Mouse (Mus musculus) 3T3-L1 (cell line): ENCODE results near the gene Alms1.
"Not testable (repeated sequence)": the region's sequence is repeated elsewhere in the genome, so short reads cannot be mapped to it uniquely, and the experiment has no call there.

Experiments
- DNase-seq: peaks from one replicate; pipeline ENCODE4 v3.0.0-alpha.2; 2015; ENCODE audit warnings: low read depth, low spot score

Gene Alms1

GRCm38 (mm10) chr6:85587396-85588143, at the start of gene Alms1:
Alms1 (plus strand) TSS chr6:85587531.
- DNase-seq = peak; percentile 92

- no peak for DNase-seq
Measured at GRCm38 (mm10) chr6:85543351-85544175, 43.8 kb upstream of the Alms1 start.

DNA sequence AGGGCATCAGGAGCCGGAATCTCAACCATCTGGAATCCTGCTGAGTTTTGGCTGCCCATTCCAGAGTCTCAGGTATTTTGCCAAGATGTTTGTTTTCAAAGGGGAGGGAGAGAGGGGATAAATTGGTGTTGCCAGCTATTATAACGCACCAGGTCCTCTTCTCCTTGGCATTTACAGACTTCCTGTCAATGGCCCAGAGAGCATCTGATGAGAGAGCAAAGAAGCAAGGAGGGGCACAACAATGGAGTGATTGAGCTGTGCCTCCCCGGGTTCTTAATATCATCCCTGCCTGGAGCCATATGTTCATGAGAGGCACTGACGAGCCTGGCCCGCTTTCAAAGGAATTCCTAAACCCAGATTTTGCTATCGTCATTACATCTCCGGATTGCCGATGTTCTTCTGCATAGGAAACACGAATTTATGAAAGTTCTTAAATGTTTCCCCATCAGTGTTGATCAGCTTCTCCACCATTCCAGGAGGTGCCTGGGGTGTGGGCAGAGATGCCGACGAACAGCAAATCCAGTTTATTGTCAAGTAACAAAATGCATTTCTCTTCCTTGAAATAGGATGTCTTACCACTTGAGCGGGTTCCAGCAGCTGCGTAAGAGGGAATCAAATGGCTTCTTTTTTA, 43.0 kb upstream of the Alms1 start:
- no peak for DNase-seq

DNA sequence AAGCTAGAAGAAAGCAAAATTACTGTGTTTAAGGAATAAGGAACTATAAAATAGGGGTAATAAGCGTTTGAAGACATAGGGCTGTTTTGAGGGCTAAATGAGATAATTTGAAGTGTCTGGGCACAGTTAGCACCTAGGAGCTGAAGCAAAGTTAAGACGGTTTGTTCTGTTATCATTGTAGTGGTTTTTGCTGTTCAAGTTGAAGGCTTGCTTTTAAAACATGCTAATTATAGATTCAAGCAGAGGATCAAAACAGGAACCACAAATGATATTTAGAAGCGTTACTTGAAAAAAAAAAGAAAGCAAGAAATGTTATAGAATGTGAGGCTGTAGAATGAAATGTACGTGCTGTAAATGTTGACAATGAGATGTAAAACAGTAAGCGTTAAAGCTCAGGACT, 39.7 kb upstream of the Alms1 start:
- DNase-seq = no peak

GRCm38 (mm10) chr6:85562374-85562773, 25.0 kb upstream of the Alms1 start:
- DNase-seq = no peak

- DNase-seq = no peak
Measured at GRCm38 (mm10) chr6:85572816-85573215, 14.5 kb upstream of the Alms1 start.

DNA sequence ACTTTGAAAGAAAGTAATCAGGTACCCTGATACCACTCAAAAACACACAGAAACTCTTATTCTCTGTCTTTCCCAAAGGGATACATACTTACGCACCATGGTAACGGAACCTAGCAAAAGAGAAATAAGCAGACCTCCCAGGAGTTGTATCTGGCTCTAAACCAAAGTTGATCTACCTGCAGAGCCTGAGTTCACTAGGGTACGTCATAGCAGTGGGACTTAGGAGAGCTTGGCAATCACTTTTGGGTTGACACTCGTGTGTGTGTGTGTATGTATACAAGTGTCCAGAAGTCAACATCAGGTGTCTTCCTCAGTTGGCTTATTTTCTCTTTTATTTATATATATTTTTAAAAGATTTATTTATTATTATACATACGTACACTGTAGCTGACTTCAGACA, 5.6 kb upstream of the Alms1 start:
- DNase-seq = no peak

- DNase-seq = no peak
Measured at GRCm38 (mm10) chr6:85584612-85585011, 2.7 kb upstream of the Alms1 start.

GRCm38 (mm10) chr6:85586805-85587367, 445 bp upstream of the Alms1 start:
- DNase-seq = peak; percentile 43

DNA sequence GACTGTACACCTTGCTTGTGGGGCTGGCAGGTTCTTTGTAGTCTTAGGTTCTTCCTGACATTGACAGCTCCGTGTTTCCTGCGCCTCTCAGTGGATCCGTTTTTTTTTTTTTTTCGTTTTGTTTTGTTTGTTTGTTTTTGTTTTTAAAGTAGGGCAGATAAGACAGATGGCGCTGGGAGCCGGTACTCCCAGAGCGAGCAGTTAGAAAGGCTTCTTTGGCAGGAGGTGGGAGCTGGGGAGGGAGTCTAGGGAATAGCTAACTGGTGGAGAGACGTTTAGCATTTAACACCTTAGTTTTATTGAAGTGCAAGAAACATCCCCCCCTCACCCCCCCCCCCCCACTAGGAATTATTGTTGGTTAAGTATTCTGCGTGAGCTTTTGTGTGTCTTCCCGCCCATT, 833 bp downstream of the Alms1 start:
- DNase-seq = no peak

- DNase-seq = peak; percentile 26
Measured at GRCm38 (mm10) chr6:85588568-85588967, 1.2 kb downstream of the Alms1 start.

- peak; percentile 84 for DNase-seq
Measured at GRCm38 (mm10) chr6:85590116-85590515, 2.8 kb downstream of the Alms1 start.

DNA sequence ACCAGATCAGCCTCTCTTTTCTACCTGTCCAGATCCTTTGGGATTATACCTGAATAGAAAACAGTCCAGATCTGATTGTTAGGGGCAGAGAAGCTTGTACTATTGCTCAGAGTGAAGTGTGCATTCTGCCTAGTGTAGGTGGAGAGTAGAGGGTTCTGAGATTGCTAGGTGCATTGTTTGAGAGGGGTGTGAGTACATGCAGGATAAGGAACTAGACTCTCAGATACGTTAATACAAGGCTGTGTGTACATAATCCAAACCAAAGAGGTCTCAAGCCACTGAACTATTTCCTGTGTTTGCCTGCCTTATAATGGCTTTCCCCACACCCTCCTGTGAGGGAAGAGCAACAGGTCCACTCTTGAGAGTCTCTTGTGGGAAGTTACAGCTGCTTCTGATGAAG, 12.0 kb downstream of the Alms1 start:
- no peak for DNase-seq

- peak; percentile 60 for DNase-seq
Measured at GRCm38 (mm10) chr6:85610511-85610910, 23.2 kb downstream of the Alms1 start.

DNA sequence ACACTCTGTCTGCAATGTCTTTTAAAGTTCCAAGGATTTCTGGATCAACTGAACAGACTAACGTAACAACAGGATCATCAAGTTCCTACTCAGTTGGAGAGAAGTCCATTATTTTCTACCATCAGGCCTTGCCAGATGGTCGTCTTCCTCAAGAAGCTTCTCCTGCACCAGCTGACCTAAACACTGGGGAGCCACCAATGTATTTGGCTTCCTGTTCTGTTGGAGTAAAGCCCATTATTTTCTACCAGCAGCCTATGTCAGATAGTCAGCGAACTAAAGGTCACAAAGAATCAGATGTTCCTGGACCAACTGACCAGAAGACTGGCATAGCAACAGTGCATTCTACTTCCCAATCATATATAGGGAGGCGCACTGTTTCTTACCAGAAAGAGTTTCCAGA, 33.5 kb downstream of the Alms1 start:
- no peak for DNase-seq

DNA sequence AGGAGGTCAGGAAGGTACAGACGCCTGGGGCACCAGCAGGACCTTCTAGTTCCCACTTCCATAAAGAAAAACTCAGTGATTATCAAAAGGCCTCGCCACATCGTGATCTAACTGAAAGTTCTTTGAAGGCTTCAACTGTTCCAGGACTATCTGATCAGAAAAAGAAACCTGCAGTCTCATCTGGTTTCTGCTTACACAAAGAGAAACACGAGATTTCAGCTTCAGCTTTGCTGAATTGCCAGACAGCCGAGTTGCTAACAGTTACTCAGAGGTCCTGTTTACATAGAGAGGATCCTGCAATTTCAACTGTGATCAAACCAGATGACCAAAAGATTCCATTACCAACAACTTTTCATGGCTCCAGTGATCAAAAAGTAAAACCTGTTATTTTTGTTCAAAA, 34.3 kb downstream of the Alms1 start:
- DNase-seq = no peak

DNA sequence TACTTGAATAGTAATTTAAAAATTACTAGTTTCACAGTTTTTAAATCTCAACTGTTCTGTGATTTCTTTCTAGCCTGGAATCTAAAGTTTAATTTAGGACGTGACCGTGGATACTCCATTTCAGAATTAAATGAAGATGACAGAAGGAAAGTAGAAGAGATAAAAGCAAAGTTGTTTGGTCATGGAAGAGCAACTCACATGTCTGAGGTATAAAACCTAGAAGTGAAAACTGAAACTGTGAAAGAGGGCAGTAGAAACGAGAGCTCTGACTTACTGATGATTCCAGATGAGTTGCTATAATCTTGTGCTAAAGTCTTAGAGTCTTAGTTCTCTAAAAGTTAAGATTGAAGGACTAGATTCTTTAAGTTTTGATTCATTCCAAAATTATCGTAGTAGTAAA, 37.2 kb downstream of the Alms1 start:
- DNase-seq = no peak

- no peak for DNase-seq
Measured at GRCm38 (mm10) chr6:85633165-85633564, 45.8 kb downstream of the Alms1 start.

GRCm38 (mm10) chr6:85653244-85653643, 65.9 kb downstream of the Alms1 start:
- peak; percentile 59 for DNase-seq

DNA sequence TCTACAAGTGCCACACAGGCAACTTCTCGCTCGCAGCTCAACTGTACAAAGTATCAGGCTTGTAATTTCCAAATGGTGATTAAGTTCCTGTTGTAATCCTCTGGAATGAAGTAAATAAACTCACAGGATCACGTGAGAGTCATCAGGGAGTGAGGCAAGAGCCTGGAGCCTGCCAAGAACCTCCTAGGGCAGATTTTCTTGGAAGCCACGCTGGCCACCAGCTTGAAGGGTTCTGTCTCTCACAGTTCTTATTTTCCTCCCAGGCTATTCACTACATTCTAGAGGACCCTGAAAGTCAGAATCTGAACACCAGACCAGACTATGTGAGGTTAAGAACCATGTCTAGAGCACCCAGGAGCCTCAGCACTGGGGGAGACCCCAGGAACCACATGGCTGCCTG, 114.6 kb downstream of the Alms1 start:
- peak; percentile 22 for DNase-seq

GRCm38 (mm10) chr6:85709206-85709605, 121.9 kb downstream of the Alms1 start:
- not testable (repeated sequence) for DNase-seq

DNA sequence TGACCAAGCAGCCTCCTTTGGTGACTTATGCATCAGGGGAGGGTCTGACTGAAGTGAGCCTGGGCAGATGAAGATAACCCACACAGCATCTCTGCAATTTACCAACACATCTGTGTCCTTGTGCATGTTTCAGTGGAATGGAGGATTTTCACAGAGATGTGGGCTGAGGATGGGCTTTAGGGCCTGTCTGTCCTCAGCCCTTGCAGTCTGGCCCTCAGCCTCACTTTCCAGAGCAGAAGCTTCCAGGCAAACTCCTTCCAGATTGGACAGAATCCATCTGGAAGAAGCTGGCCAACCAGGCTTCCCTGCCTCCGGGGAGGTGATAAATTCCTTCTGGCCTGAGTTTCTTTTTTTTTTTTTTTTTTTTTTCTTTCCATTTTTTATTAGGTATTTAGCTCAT, 122.3 kb downstream of the Alms1 start:
- not testable (repeated sequence) for DNase-seq
